Mouse (Mus musculus) lung, postnatal 0 days (tissue): ENCODE measurements at regions not wholly inside any gene's neighbourhood (a gene's known extent, or its start where the extent isn't known, plus 50 kb on each side); places are given as distances from the start of the nearest gene placed in this dataset.

Source experiments
- CTCF ChIP-seq: IDR thresholded peaks from 2 replicates; pipeline ENCODE4 v1.5.1; 2016; ENCODE audit warnings: antibody characterized with exemption, mild to moderate bottlenecking
- EP300 ChIP-seq: IDR thresholded peaks from 2 replicates; pipeline ENCODE4 v1.6.1; 2016; ENCODE audit warnings: antibody characterized with exemption, mild to moderate bottlenecking, control low read depth

DNA sequence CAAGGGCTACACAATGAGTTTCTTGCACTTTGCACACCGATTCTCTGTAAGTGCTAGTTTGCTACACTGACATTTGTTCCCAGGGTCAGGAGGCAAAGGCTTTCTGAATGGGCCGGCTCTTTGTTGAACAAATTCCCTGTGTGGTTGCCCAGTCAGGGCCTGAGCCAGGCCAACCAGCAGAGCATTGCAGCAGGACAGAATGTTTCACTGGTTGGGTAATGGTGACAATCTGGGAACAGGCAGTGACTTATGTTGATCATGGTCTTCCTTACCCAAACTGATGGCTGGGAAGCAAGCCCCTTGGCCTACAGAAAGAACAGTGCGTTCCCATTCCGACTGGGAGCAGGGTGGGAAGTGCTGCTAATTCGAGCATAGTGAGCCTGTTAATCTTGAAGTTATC lies 363.7 kb upstream of the Satb1 start:
- TF ChIP-seq CTCF (no peak), EP300 (no peak)
